Mouse (Mus musculus) kidney, adult 8-10 months (tissue): ENCODE measurements around the gene Nlrc4.

Source experiments
- DNase-seq, 2 experiments: peaks; one replicate each; pipeline ENCODE4 v3.0.0; 2022

The Nlrc4 gene

DNA sequence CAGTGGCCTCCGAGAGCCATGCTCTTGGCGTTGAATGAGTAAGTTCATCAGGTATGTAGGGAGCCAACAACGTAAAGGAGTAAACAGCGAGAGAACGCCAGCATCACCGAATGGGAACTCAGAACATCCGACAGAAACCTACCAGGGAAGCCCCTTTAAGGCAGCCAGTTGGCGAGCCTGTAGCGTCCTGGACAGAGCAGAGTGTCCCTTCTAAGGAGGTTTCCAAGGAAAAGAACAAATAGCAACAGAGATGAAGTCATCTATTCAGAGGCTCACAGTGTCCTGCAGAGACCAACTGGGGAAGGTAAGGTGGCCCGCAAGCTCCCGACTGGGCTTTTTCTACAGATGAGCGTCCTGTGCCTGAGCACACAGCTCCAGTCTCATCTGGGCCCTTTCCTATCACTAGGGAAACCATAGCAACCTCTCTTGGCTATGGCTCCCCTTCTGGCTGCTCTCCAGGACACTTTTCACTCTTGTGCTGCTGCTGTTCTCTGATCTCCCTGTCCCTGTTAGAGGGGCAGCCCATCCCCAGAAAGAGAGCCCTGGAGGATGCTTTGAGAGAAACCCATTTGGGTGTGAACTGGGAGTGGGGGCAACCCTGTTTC lies 34.4 kb downstream of the Nlrc4 start:
- no peak for DNase-seq

DNA sequence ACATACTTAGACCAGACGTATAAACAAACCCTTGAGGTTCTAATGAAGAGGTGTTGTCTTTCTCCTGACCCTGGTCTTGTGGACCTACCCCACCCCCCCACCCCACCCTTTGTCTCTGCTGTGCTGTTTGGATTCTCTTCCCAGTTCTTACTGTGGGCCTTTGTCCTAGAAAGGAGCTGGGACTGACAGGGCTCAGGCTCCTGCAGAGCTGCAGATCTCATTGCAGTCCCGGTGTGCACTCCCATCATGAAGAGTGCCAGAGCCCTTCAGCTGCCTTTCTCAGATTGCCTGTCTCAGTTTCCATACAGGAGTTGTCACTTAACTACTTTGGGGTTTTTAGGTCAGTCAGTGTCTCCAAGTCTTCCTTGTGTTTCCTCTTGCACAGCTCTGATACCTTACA lies 38.3 kb downstream of the Nlrc4 start:
- DNase-seq = no peak

DNA sequence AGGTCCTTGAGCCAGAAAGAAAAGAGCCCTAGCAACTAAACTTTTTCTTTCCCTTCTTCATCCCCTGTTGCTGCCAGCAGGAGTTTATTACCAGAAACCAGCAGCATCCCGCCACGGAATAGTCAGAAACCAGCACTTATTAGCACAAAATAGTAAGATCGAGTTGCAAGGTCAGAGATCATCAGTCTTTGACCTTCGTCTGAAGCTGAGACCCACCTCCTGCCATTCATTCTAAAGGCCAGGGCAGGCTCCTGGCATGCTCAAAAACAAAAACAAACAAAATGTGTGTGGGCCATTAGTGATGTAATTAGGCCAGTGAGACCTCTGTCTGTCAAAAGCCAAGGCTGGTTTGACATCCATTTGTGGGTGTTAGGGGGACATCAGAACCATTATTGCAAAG lies 40.8 kb downstream of the Nlrc4 start:
- no peak for DNase-seq

DNA sequence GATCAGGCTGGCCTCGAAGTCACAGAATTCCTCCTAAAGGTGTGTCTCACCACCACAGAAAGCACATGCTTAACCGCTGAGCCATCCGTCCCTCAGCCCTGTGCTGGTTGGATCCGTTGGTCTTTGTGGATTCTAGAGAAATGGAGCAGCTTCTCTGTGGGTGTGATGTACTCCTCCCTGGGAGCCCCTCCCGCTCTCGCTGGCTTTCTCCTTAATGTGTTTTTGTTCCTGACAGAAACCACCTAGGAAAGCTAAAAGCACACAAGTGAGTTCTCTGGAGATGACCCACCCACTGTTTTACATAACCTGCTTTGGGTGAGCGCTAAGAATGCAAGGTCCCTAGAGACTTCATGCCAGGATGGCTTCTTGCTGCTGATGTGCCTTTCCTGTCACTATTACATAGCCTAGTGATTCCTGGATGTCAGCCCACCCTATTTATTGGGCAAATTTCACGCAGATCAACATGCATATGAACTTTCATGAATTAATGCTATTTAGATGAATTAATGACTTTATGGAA lies 42.0 kb downstream of the Nlrc4 start:
- no peak for DNase-seq

DNA sequence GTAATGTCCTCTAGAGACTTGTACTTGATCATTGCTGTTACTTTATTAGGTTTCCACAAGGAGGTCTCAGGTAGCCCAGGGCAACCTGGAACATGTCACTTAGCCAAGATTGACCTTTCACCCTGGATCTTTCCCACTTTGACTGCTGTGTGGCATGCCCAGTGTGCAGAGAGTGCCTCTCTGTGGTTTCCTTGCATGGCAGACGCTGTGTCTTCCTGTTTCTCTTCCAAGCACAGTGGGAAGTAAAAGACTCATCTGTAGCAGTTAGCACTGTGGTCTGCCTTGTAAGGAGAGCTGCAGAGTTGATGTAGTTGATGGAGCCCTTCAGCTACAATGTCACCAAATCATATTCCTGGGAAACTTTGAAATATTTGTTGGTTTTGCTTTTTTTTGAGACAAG lies 44.3 kb downstream of the Nlrc4 start:
- DNase-seq = no peak

DNA sequence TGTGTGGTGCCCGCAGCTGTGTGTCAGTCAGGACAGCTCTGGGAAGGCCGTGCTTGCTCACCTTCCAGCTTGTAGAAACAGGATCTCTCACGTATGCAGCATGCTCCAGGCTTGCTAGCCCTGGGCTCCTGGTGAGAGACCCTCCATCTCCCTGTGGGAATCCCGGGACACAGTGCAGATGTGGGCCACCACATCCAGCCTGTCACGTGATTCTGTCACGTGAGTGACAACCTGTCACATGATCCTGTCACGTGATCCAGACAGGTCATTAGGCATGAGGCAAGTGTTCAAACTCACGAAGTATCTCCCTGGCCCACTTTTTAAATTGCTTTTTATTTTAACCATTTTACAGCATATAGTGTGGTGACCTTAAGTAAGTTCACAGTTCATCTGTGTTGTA lies 45.6 kb downstream of the Nlrc4 start:
- DNase-seq = no peak

DNA sequence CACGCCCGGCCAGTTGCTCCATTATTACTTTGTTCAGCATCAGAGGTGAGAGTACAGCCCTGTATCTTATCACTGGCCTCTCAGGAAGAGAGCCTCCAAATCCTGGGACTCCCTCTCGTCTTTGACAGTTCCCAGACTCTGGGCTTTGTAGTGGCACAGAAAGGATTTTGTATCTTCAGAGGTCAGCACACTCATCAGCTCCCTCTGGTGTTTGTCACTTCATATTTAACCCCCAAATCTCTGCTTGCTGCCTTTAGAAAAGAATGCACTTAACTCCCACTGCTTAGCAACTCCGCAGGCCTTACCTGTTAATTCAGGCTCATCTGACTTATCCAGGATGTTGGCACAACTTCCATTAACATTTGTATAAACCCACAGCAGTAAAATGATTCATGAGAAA lies 49.2 kb downstream of the Nlrc4 start:
- no peak for DNase-seq

DNA sequence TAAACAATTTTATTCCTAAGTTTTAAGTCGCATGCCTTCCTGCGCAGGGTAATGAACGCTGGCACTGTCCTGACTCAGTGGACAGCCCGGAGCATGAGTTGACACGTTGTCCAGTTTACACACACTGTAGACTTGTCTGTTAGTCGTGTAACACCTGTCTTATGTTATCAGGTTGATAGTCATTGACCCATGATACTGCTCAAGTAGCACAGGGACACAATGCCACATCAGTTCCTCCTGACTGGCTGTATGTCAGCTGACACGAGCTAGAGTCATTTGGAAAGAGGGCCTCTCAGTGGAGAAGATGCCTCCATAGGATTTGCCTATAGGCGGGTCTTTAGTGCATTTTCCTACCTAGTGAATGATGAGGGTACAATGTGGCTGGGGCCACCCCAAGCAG lies 52.5 kb downstream of the Nlrc4 start:
- DNase-seq = no peak

DNA sequence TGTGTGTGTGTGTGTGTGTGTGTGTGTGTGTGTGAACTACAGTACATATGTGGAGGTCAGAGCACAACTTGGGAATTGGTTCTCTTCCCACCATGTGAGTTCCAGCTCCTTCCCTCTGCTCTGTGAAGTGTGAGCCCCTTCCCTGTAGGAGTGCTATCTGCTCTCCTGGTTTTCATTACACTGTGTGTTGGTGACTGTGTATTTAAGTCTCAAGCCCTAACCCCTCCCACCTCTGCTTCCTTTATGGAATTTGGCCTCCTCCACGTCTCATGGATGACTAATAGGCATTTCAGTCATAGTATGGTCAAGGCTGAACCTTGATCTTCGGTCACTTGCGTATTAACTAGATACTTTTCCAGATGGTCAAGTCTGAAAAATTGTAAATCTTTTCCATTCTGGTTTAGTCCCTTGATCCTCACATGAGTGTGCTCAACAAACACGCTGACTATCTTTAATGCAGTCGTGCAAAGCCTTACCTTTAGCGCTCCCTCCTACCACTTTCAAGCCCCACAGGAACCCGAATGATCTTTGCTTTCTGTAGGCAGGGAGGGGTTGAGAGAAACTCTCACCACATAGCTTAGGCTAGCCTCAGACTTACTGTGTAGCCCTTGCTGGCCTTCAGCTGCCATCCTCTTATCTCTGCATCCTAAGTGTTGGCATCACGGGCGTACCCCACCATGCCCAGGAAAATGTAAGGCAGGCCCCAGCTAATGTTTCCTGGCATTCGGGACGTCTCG lies 56.3 kb downstream of the Nlrc4 start:
- DNase-seq = no peak

DNA sequence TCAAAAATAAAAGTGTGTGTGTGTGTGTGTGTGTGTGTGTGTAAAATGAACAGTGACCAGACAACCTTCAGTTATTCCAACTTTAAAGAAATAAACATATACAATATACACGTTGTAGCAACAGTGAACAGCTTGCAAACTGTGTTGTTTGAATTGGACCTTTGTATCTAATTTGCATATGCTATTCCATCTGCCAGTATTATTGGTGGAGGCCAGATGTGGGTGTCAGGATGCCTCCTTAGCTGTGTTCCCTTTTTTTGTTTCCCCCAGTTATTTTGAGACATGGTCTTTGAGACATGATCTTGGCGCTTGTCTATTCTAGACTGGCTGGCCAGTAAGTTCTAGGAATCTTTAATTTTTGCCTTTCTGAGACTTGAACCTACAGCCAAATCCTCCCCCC lies 61.8 kb downstream of the Nlrc4 start:
- DNase-seq = no peak

DNA sequence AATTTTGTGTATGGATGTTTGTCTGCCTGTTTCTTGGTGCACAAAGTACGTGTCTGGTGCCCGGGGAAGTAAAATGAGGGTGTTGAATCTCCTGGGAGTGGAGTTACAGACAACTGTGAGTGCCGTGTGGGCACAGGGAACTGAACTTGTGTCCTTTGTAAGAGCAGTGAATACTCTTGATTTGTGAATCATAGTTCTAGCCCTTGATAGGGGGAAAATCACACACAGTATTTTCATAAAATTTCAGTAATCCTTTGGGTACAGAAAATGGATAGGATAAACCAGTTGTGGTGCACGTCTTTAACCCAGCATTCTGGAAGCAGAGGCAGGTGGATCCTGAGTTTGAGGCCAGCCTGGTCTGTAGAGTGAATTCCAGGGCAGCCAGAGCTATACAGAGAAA lies 62.2 kb downstream of the Nlrc4 start:
- DNase-seq = no peak

DNA sequence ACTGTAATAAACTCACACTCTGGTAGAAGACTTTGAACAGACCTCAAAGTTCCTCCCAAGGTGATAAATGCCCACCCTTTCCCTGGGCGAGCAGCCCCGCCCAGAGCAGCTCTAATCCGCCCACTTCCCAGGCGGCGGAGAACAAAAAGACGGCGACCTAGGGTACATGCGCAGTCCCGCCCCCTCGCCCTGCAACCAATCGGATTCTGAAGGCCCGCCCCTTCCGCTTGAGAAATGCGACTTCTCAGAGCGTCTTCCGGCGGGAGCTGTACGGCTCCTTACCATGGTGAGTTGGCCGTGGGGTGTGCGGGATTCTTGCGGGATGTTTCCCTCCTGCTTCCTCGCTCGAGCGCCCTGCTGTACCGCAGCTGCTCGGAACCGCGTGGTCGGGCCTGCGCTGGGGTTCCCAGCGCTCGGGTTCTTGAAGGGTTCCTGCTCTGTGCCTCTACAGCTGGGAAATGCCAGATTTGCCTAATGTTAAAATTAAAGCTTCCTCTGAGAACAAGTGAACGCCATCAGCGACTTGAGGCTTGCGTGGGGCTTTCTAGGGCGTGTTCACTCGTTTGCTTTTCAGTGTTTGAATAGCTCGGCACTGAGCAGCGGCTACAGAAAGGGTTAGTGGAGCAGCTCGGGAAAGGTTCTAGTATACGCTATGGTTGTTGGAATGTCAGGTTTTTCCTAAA lies 63.4 kb downstream of the Nlrc4 start, which contains the start of gene Slc30a6:
TSS of gene Slc30a6 (plus strand) at position 226 of the 683 bp plus-strand sequence.
- DNase-seq = peak; percentile 98

DNA sequence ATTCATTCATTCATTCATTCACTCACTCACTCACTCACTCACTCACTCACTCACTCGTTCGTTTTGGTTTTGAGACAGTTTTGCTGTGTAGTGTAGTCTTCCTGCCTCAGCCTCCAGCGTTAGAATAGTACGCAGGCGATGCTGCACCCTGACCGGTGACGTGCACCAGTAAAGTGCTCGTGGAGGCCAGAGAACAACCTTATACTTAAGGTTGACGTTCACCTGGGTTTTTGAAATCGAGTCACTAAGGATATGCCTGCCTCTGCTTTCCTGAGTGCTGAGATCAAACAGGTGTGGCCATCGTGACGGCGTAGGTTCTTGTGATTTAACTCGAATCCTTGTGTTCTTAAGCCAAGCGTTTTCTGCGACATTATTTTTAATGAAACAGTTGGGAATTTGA lies 64.1 kb downstream of the Nlrc4 start:
- DNase-seq = peak in 1 of 2 experiments; percentile 13

DNA sequence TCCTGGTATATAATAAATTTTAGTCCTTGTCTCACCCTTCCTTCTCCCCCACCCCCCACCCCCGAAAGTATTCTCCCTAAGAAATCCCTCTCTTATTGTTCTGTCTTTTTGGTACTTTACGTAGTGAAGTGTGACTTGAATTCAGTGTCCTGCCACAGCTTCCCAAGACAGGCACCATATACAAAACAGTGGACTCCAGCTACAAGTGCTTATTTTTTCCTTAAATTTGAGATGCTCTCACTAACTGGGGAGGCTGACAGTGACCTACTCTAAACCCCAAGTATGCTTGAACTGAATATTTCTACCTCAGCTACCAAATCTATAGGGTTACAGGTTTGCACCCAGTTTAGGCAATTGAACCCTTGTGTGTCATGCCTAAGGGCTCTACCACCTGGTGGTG lies 64.6 kb downstream of the Nlrc4 start:
- no peak for DNase-seq

DNA sequence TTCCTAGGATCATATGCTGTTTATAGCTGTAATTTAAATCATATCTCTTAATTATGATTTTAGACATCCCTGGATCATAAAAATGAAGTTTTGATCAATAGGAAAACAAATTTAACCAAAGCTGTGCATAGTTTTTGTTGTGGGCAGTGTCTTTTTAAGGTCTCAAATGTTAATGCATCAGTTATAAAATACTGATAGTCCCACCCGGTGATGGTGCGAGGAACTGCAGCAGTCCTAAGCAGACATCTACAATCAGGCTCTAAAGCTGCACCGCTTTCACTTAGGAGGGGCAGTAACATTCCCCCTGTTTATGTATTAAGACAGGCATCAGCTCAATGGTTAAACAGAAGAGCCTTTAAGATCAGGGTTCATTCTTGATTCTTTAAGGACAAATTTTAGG lies 69.1 kb downstream of the Nlrc4 start:
- no peak for DNase-seq

DNA sequence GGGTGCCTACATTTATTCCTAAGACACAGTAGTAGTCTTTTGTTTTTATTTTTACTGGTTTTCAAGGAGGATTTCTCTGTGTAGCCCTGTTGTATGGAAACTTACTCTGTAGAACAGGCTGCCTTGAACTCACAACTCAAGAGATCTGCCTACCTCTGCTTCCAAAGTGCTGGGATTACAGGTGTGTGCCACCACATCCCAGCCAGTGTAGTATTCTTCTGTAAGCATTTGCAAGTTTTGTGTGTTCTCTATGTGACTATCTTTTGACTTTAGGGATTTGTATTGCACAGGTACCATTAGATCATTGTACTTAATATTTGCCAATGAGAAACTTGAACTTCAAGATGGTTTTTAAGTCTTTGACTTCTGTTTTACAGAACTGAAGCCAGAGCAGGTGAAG lies 72.3 kb downstream of the Nlrc4 start:
- DNase-seq = no peak

DNA sequence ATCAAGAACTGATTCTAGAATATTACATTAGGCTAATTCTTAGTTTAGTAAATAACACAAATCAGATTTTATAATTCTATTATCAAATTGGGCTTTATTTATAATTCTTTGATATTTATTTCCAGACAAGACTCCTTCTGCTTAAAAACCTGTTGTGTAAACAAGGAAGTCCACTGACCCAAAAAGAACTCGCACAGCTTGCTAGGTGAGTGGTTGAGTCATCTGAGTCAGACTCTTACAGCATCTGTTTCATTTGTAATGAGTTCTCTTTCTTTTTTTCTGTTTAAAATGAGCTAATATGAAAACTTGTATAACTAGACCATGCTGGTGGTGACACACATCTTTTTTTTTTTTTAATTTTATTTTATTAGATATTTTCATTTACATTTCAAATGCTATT lies 82.0 kb downstream of the Nlrc4 start:
- DNase-seq = no peak
